Mouse (Mus musculus) heart, postnatal 0 days (tissue): ENCODE measurements around the gene Plce1.

Source experiments
- CTCF ChIP-seq: IDR thresholded peaks from 2 replicates; pipeline ENCODE4 v1.5.1; 2016; ENCODE audit warnings: antibody characterized with exemption, control low read depth, low read depth
- EP300 ChIP-seq: IDR thresholded peaks from 2 replicates; pipeline ENCODE4 v1.6.1; 2016; ENCODE audit warnings: antibody characterized with exemption, low read depth

DNA sequence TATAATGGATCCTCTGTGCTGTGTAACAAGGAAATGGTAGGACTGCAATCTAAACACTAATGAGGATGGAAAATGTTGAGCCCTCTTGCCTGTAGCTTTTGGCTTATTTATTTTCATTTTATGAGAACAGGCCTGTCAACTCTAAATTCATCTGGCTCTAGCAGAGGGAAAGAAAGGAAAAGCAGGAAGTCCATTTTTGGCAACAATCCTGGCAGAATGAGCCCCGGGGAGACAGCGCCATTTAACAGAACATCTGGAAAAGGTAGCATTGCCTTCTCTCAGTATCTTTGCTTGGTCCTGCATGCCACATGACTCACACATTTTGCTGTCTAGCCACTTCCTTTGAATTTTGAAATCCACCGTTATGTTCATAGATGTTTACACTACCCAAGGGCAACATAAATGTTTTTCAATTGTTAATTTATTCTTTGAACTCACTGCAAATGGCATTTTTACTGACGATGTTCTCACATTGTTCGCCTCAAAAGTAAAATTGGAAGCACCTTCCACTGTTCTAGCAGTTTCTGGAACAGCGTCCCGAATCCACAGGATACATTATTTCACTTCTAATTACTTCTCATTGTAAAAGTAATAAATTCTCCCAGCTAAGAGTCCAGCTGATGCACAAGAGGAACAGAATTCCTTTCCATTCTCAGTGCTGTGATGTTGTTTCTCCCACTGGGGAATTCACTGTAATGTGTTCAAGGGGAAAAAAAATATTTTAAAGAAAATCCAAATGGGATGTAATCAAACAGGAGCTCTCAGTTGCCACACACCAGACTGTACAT, 278.0 kb downstream of the Plce1 start:
- TF ChIP-seq CTCF: no peak
- no peak for TF ChIP-seq EP300
